Mouse (Mus musculus): ENCODE results near the gene Nucb1. TPM values are rescaled to one million over a fixed set of nuclear protein-coding genes. Genes with fewer than 3 reads are reported as not detected.

Nucb1 gene
- total and polyA plus RNA-seq, 2 experiments from 2014 or later = 137 TPM

DNA sequence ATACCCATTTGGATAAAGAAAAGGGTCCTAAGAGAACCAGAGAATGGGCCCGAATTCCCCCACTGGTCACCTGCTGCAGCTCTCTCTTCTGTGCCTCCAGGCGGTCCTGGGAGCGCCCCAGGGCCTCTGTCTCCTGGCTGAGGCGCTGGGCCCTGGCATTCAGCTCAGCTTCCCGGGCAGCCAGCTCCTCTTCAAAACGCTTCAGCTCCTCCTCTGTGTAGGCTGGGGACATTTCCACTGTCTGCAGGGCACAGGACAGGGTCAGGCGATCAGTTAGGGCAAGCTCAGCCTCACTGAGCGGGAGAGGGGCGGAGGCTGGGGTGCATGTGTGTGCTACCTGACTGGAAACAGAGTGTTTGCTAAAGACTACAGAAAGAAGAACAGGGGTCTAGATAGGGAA is 15.7 kb downstream of the Nucb1 start:
- ATAC-seq (ENCODE audit: low FRiP score) (no peak), DNase-seq (ENCODE audit: low spot score) (no peak)
- WGBS = 86% methylated on average over 9 of the region's 9 CpGs
- H3K36me3 ChIP-seq (ENCODE audit: insufficient read depth, low read length) = peaks cover 66% of the 10 kb centered on the region
- no peak for TF ChIP-seq CTCF (IDR thresholded peaks at IDR 0.05)
- H3K4me2 ChIP-seq (ENCODE audit: low read depth, low read length, poor library complexity, severe bottlenecking) = no peak overlapping the region
- H3K4me1 ChIP-seq (ENCODE audit: insufficient read depth, low read length) = no peaks in the 10 kb centered on the region
- no peak overlapping the region for H3K9ac ChIP-seq (replicated peaks; ENCODE audit: low read length, poor library complexity, severe bottlenecking)
- no peak overlapping the region for H3K27ac ChIP-seq (ENCODE audit: low read depth, low read length)
- H3K9me3 ChIP-seq (ENCODE audit: low read length) = no peaks in the 10 kb centered on the region
- no peaks in the 10 kb centered on the region for H3K27me3 ChIP-seq (ENCODE audit: insufficient read depth, low read length)
- H3K4me3 ChIP-seq (ENCODE audit: low read depth, low read length) = no peak overlapping the region

DNA sequence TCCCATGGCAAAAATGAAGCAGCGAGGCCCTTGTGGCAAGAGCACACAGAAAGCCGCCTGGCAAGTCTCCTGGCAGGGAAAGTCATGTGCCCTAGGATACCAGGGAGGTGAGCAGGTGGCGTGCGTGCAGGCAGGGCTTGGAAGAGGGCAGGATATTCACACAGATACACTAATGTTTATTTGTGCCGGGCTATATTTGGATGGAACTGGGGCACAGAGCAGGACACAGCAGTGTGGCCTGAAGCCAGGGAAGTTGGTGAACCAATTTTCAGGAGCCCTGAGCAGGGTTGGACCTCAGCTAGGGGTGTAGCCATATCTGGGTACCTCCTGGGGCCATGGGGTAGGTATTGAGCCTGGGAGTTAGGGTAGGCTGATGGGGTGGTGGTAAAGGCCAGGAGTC is 17.3 kb downstream of the Nucb1 start:
- Histone ChIP-seq H3K4me1 (ENCODE audit: insufficient read depth, low read length) (0 out of 2 replicates have a peak, but pooled peaks cover 3% of the 10 kb centered on the region), H3K4me3 (ENCODE audit: low read depth, low read length) (no peak overlapping the region), H3K4me2 (ENCODE audit: low read depth, low read length, poor library complexity, severe bottlenecking) (no peak overlapping the region), H3K27me3 (ENCODE audit: insufficient read depth, low read length) (no peaks in the 10 kb centered on the region), H3K9me3 (ENCODE audit: low read length) (no peaks in the 10 kb centered on the region), H3K27ac (ENCODE audit: low read depth, low read length) (no peak overlapping the region), H3K36me3 (ENCODE audit: insufficient read depth, low read length) (peaks cover 51% of the 10 kb centered on the region), H3K9ac (replicated peaks; ENCODE audit: low read length, poor library complexity, severe bottlenecking) (no peak overlapping the region)
- WGBS = 90% methylated on average over 5 of the region's 5 CpGs
- TF ChIP-seq CTCF (IDR thresholded peaks at IDR 0.05) = no peak
- no peak for ATAC-seq (ENCODE audit: low FRiP score)
- DNase-seq (ENCODE audit: low spot score) = no peak

- H3K27ac ChIP-seq (ENCODE audit: low read depth, low read length) = no peak overlapping the region
- peaks cover 45% of the 10 kb centered on the region for H3K36me3 ChIP-seq (ENCODE audit: insufficient read depth, low read length)
- no peak for TF ChIP-seq CTCF (IDR thresholded peaks at IDR 0.05)
- no peak overlapping the region for H3K9ac ChIP-seq (replicated peaks; ENCODE audit: low read length, poor library complexity, severe bottlenecking)
- H3K27me3 ChIP-seq (ENCODE audit: insufficient read depth, low read length) = no peaks in the 10 kb centered on the region
- H3K4me3 ChIP-seq (ENCODE audit: low read depth, low read length) = no peak overlapping the region
- no peak for DNase-seq (ENCODE audit: low spot score)
- H3K9me3 ChIP-seq (ENCODE audit: low read length) = no peaks in the 10 kb centered on the region
- WGBS = 97% methylated on average over 8 of the region's 8 CpGs
- 0 out of 2 replicates have a peak, but pooled peaks cover 3% of the 10 kb centered on the region for H3K4me1 ChIP-seq (ENCODE audit: insufficient read depth, low read length)
- no peak for ATAC-seq (ENCODE audit: low FRiP score)
- no peak overlapping the region for H3K4me2 ChIP-seq (ENCODE audit: low read depth, low read length, poor library complexity, severe bottlenecking)
Measured at GRCm38 (mm10) chr7:45492225-45492844, 17.9 kb downstream of the Nucb1 start.

- no peak for TF ChIP-seq CTCF (IDR thresholded peaks at IDR 0.05)
- Histone ChIP-seq H3K9ac (replicated peaks; ENCODE audit: low read length, poor library complexity, severe bottlenecking) (no peak overlapping the region), H3K27me3 (ENCODE audit: insufficient read depth, low read length) (no peaks in the 10 kb centered on the region), H3K4me2 (ENCODE audit: low read depth, low read length, poor library complexity, severe bottlenecking) (no peak overlapping the region), H3K27ac (ENCODE audit: low read depth, low read length) (no peak overlapping the region), H3K36me3 (ENCODE audit: insufficient read depth, low read length) (peaks cover 35% of the 10 kb centered on the region), H3K4me1 (ENCODE audit: insufficient read depth, low read length) (0 out of 2 replicates have a peak, but pooled peaks cover 3% of the 10 kb centered on the region), H3K9me3 (ENCODE audit: low read length) (no peaks in the 10 kb centered on the region), H3K4me3 (ENCODE audit: low read depth, low read length) (no peak overlapping the region)
- WGBS = 28% methylated on average over 3 of the region's 3 CpGs
- ATAC-seq (ENCODE audit: low FRiP score) (no peak), DNase-seq (ENCODE audit: low spot score) (no peak)
Measured at GRCm38 (mm10) chr7:45491264-45491663, 18.9 kb downstream of the Nucb1 start.

DNA sequence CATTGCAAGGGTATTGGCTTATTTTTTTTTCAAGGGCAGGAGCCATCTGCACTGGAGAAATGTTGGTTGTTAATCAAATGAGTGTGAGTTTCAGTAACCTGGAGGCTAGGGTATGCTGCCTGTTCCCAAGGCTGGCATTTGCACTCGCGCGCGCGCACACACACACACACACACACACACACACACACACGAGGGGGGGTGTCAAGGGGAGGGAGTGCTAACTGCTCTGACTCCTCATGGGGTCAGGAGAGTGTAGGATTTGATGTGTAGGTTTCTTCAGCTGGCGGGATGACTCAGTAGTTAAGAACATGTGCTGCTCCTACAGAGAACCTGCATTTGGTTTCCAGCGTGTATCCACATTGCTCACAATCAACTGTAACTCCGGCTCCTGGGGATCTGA is 19.4 kb downstream of the Nucb1 start:
- Histone ChIP-seq H3K9ac (replicated peaks; ENCODE audit: low read length, poor library complexity, severe bottlenecking) (no peak overlapping the region), H3K4me3 (ENCODE audit: low read depth, low read length) (no peak overlapping the region), H3K4me1 (ENCODE audit: insufficient read depth, low read length) (0 out of 2 replicates have a peak, but pooled peaks cover 3% of the 10 kb centered on the region), H3K27me3 (ENCODE audit: insufficient read depth, low read length) (no peaks in the 10 kb centered on the region), H3K27ac (ENCODE audit: low read depth, low read length) (no peak overlapping the region), H3K4me2 (ENCODE audit: low read depth, low read length, poor library complexity, severe bottlenecking) (no peak overlapping the region), H3K36me3 (ENCODE audit: insufficient read depth, low read length) (peaks cover 31% of the 10 kb centered on the region), H3K9me3 (ENCODE audit: low read length) (no peaks in the 10 kb centered on the region)
- ATAC-seq (ENCODE audit: low FRiP score) = no peak
- WGBS = 52% methylated on average over 9 of the region's 9 CpGs
- no peak for DNase-seq (ENCODE audit: low spot score)
- no peak for TF ChIP-seq CTCF (IDR thresholded peaks at IDR 0.05)

DNA sequence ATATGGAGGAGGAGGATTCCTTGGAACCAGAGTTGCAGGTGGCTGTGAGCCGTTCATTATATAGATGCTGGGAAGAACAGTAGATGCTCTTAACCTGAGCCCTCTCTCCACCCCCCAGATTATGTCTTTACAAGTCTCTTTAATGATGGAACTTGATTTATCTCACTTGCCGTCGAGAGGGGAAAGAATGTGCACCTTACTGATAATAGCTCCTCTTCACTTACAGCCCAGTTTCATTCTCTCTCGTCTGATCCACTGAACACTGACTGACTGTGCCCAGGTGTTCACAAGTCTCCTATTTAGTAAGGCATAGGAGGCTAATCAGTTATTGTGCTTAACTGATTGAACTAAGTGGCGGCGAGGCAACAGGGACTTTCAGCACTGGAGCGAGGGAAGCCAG is 20.6 kb downstream of the Nucb1 start:
- Histone ChIP-seq H3K4me1 (ENCODE audit: insufficient read depth, low read length) (0 out of 2 replicates have a peak, but pooled peaks cover 3% of the 10 kb centered on the region), H3K4me2 (ENCODE audit: low read depth, low read length, poor library complexity, severe bottlenecking) (no peak overlapping the region), H3K36me3 (ENCODE audit: insufficient read depth, low read length) (peaks cover 21% of the 10 kb centered on the region), H3K27ac (ENCODE audit: low read depth, low read length) (no peak overlapping the region), H3K9me3 (ENCODE audit: low read length) (no peaks in the 10 kb centered on the region), H3K9ac (replicated peaks; ENCODE audit: low read length, poor library complexity, severe bottlenecking) (no peak overlapping the region), H3K27me3 (ENCODE audit: insufficient read depth, low read length) (no peaks in the 10 kb centered on the region), H3K4me3 (ENCODE audit: low read depth, low read length) (no peak overlapping the region)
- DNase-seq (ENCODE audit: low spot score) (no peak), ATAC-seq (ENCODE audit: low FRiP score) (no peak)
- no peak for TF ChIP-seq CTCF (IDR thresholded peaks at IDR 0.05)
- WGBS = 84% methylated on average over 7 of the region's 7 CpGs
